Comparison of ENCODE assay signal across 8 mouse cellular contexts in genomic region chr14:120397871-120398647, GRCm38 (mm10).
A peak's percentile ranks its signal among the peaks of the same experiment; 100 is the strongest.
DNase-seq lines count a peak whose midpoint lies in the region; ATAC-seq and TF ChIP-seq lines count a peak whose summit lies in the region.

No protein-coding gene starts in this region.

- no peak overlapping the region for H3K27ac ChIP-seq in bone marrow, adult 2 months (ENCODE audit: control insufficient read depth, insufficient read depth, low read depth, low read length, poor library complexity)
- H3K27ac ChIP-seq in embryonic facial prominence, embryonic 15.5 days (replicated peaks): peak overlapping the region; percentile 66
- no peak overlapping the region for H3K27ac ChIP-seq in heart, embryonic 12.5 days (ENCODE audit: poor library complexity, severe bottlenecking)
- no peak overlapping the region for H3K27ac ChIP-seq in kidney, embryonic 15.5 days
- no peak overlapping the region for H3K27ac ChIP-seq in limb, embryonic 14.5 days (replicated peaks; ENCODE audit: low read depth, low read length)
- no peak overlapping the region for H3K27ac ChIP-seq in midbrain, postnatal 0 days (ENCODE audit: low read depth, low read length)

- no peak overlapping the region for H3ac ChIP-seq in C2C12 (ENCODE audit: control insufficient read depth, insufficient read length, low read depth)

- ATAC-seq in embryonic facial prominence, embryonic 15.5 days (ENCODE audit: insufficient number of reproducible peaks, low FRiP score, low TSS enrichment, low read depth): peak; percentile 73
- peak; percentile 59; the same call in 1 of the 2 replicates for ATAC-seq in heart, embryonic 12.5 days (ENCODE audit: insufficient number of reproducible peaks, low FRiP score)
- ATAC-seq in kidney, embryonic 15.5 days (replicated peaks; ENCODE audit: low FRiP score): peak; percentile 91
- ATAC-seq in limb, embryonic 14.5 days (ENCODE audit: low FRiP score, low read depth): peak; percentile 82
- peak; percentile 87 for ATAC-seq in midbrain, postnatal 0 days (ENCODE audit: low FRiP score)

- no peaks in the 10 kb centered on the region; the same call in 1 of the 2 replicates for H3K4me1 ChIP-seq in bone marrow, adult 2 months (ENCODE audit: control insufficient read depth, insufficient read depth, low read length)
- 0 out of 2 replicates have a peak, but pooled peaks cover 5% of the 10 kb centered on the region for H3K4me1 ChIP-seq in embryonic facial prominence, embryonic 15.5 days
- H3K4me1 ChIP-seq in heart, embryonic 12.5 days (replicated peaks): no peaks in the 10 kb centered on the region
- no peaks in the 10 kb centered on the region for H3K4me1 ChIP-seq in kidney, embryonic 15.5 days
- H3K4me1 ChIP-seq in limb, embryonic 14.5 days (ENCODE audit: control insufficient read depth, insufficient read depth, low read length): peaks cover 8% of the 10 kb centered on the region
- no peaks in the 10 kb centered on the region for H3K4me1 ChIP-seq in midbrain, postnatal 0 days (ENCODE audit: insufficient read depth, low read length)

- H3K36me3 ChIP-seq in C2C12 (ENCODE audit: control insufficient read depth, insufficient read depth): peaks cover 77% of the 10 kb centered on the region
- peaks cover 45% of the 10 kb centered on the region for H3K36me3 ChIP-seq in embryonic facial prominence, embryonic 15.5 days
- H3K36me3 ChIP-seq in heart, embryonic 12.5 days: peaks cover 64% of the 10 kb centered on the region
- peaks cover 52% of the 10 kb centered on the region for H3K36me3 ChIP-seq in kidney, embryonic 15.5 days
- H3K36me3 ChIP-seq in limb, embryonic 14.5 days (ENCODE audit: control insufficient read depth, insufficient read depth, low read length): peaks cover 70% of the 10 kb centered on the region
- 0 out of 2 replicates have a peak, but pooled peaks cover 7% of the 10 kb centered on the region for H3K36me3 ChIP-seq in midbrain, postnatal 0 days (ENCODE audit: insufficient read depth, low read length)

- WGBS in bone marrow, adult 2 months: 47% methylated on average over 10 of the region's 10 CpGs
- 40% methylated on average over 10 of the region's 10 CpGs for WGBS in embryonic facial prominence, embryonic 15.5 days
- WGBS in heart, embryonic 12.5 days: 46% methylated on average over 10 of the region's 10 CpGs
- WGBS in kidney, embryonic 15.5 days: 50% methylated on average over 10 of the region's 10 CpGs
- WGBS in limb, embryonic 14.5 days: 44% methylated on average over 10 of the region's 10 CpGs
- 42% methylated on average over 10 of the region's 10 CpGs for WGBS in midbrain, postnatal 0 days

- H3K9me3 ChIP-seq in embryonic facial prominence, embryonic 15.5 days (replicated peaks): no peaks in the 10 kb centered on the region
- H3K9me3 ChIP-seq in heart, embryonic 12.5 days (replicated peaks): no peaks in the 10 kb centered on the region
- H3K9me3 ChIP-seq in kidney, embryonic 15.5 days (replicated peaks): no peaks in the 10 kb centered on the region
- no peaks in the 10 kb centered on the region for H3K9me3 ChIP-seq in limb, embryonic 14.5 days (ENCODE audit: control insufficient read depth, low read length)
- H3K9me3 ChIP-seq in midbrain, postnatal 0 days (ENCODE audit: low read length): no peaks in the 10 kb centered on the region

- no peaks in the 10 kb centered on the region for H3K79me3 ChIP-seq in C2C12 (ENCODE audit: low read depth)

- H3K79me2 ChIP-seq in C2C12 (ENCODE audit: control insufficient read depth, insufficient read depth): no peaks in the 10 kb centered on the region

- no peak for TF ChIP-seq POLR2A in bone marrow, adult 2 months (IDR thresholded peaks at IDR 0.05; ENCODE audit: borderline replicate concordance, control insufficient read depth, low read depth, low read length)
- peak; percentile 22; the same call in 1 of the 2 replicates for TF ChIP-seq POLR2A in limb, embryonic 14.5 days (IDR thresholded peaks at IDR 0.05; ENCODE audit: borderline replicate concordance, extremely low read depth, insufficient read depth, insufficient read length)

- no peaks in the 10 kb centered on the region for H3K27me3 ChIP-seq in C2C12 (ENCODE audit: control insufficient read depth, insufficient read depth, insufficient read length)
- no peaks in the 10 kb centered on the region for H3K27me3 ChIP-seq in embryonic facial prominence, embryonic 15.5 days
- H3K27me3 ChIP-seq in heart, embryonic 12.5 days (replicated peaks): no peaks in the 10 kb centered on the region
- no peaks in the 10 kb centered on the region for H3K27me3 ChIP-seq in kidney, embryonic 15.5 days
- no peaks in the 10 kb centered on the region for H3K27me3 ChIP-seq in limb, embryonic 14.5 days (ENCODE audit: control insufficient read depth, insufficient read depth, low read length)
- no peaks in the 10 kb centered on the region for H3K27me3 ChIP-seq in midbrain, postnatal 0 days (ENCODE audit: insufficient read depth, low read length)

- no peak overlapping the region for H3K4me2 ChIP-seq in embryonic facial prominence, embryonic 15.5 days (replicated peaks)
- H3K4me2 ChIP-seq in heart, embryonic 12.5 days: no peak overlapping the region
- H3K4me2 ChIP-seq in kidney, embryonic 15.5 days: no peak overlapping the region
- no peak overlapping the region for H3K4me2 ChIP-seq in limb, embryonic 14.5 days (replicated peaks; ENCODE audit: low read depth, low read length, severe bottlenecking)
- H3K4me2 ChIP-seq in midbrain, postnatal 0 days (ENCODE audit: low read depth, low read length, poor library complexity, severe bottlenecking): no peak overlapping the region

- H3K9ac ChIP-seq in embryonic facial prominence, embryonic 15.5 days: no peak overlapping the region
- H3K9ac ChIP-seq in heart, embryonic 12.5 days: no peak overlapping the region
- H3K9ac ChIP-seq in kidney, embryonic 15.5 days: no peak overlapping the region
- no peak overlapping the region for H3K9ac ChIP-seq in limb, embryonic 14.5 days (ENCODE audit: low read depth, low read length, severe bottlenecking)
- H3K9ac ChIP-seq in midbrain, postnatal 0 days (replicated peaks; ENCODE audit: low read length, poor library complexity, severe bottlenecking): no peak overlapping the region

- no peak overlapping the region for H3K4me3 ChIP-seq in C2C12 (ENCODE audit: insufficient read depth, poor library complexity, severe bottlenecking)
- no peak overlapping the region for H3K4me3 ChIP-seq in bone marrow, adult 2 months (replicated peaks; ENCODE audit: control insufficient read depth, low read depth, low read length)
- no peak overlapping the region for H3K4me3 ChIP-seq in embryonic facial prominence, embryonic 15.5 days (replicated peaks)
- H3K4me3 ChIP-seq in heart, embryonic 12.5 days: no peak overlapping the region
- no peak overlapping the region for H3K4me3 ChIP-seq in kidney, embryonic 15.5 days (replicated peaks)
- no peak overlapping the region for H3K4me3 ChIP-seq in limb, embryonic 14.5 days (replicated peaks; ENCODE audit: low read length)
- no peak overlapping the region for H3K4me3 ChIP-seq in midbrain, postnatal 0 days (ENCODE audit: low read depth, low read length)

- TF ChIP-seq CTCF in C2C12 (IDR thresholded peaks at IDR 0.05; ENCODE audit: control insufficient read depth, insufficient read depth, insufficient read length): peak; percentile 70
- peak; percentile 83 for TF ChIP-seq CTCF in bone marrow, adult 2 months (IDR thresholded peaks at IDR 0.05; ENCODE audit: control insufficient read depth, insufficient read depth, low read length)
- peak; percentile 99 for TF ChIP-seq CTCF in midbrain, postnatal 0 days (IDR thresholded peaks at IDR 0.05)

- peak; percentile 87 for DNase-seq in limb, embryonic 14.5 days (ENCODE audit: low spot score)
- peak; percentile 89 for DNase-seq in midbrain, postnatal 0 days (ENCODE audit: low spot score)
- peak; percentile 23 to 50 for DNase-seq in spleen, postnatal 14 days (ENCODE audit: low spot score in 2 of 2)

TF ChIP-seq in C2C12, 6 proteins besides CTCF, POLR2A, EP300 and RAD21:
- TF ChIP-seq CEBPB (IDR thresholded peaks at IDR 0.05; ENCODE audit: low read depth) (peak; percentile 53), MYOD1 (IDR thresholded peaks at IDR 0.05; ENCODE audit: control insufficient read depth, insufficient read length, low read depth) (no peak)

Comparison
In these comparisons a context has a peak if more than half of its experiments do, and no peak if none do; other contexts are left out.
1. DNase-seq: peak in every context shown above with its lines; median percentile 89 in midbrain, postnatal 0 days; 87 in limb, embryonic 14.5 days; 36 in spleen, postnatal 14 days.